Mouse (Mus musculus) ES-Bruce4 (cell line): ENCODE data around the gene Arntl. TPM values are rescaled to one million over a fixed set of nuclear protein-coding genes. Genes with fewer than 3 reads are reported as not detected.

Experiments used
- H3K27ac ChIP-seq: 2 replicates; pipeline ENCODE4 v1.5.1; 2012; ENCODE audit warnings: low read length, inconsistent platforms; ENCODE audit not compliant: insufficient read depth
- H3K27me3 ChIP-seq: 2 replicates; pipeline ENCODE4 v1.6.1; 2012; ENCODE audit warnings: mild to moderate bottlenecking, low read length, inconsistent platforms; ENCODE audit not compliant: control insufficient read depth, poor library complexity, insufficient read depth, severe bottlenecking
- H3K36me3 ChIP-seq: 2 replicates; pipeline ENCODE4 v1.6.1; 2012; ENCODE audit warnings: inconsistent platforms, mild to moderate bottlenecking, low read length, moderate library complexity; ENCODE audit not compliant: control insufficient read depth, poor library complexity, insufficient read depth, severe bottlenecking
- H3K4me1 ChIP-seq: one replicate; pipeline ENCODE4 v1.8.1; 2011; ENCODE audit warnings: low read length; ENCODE audit not compliant: control insufficient read depth, insufficient read depth
- H3K4me3 ChIP-seq: 2 replicates; pipeline ENCODE4 v1.5.1; 2011; ENCODE audit warnings: low read depth, mild to moderate bottlenecking, low read length
- H3K9ac ChIP-seq: 2 replicates; pipeline ENCODE4 v1.6.1; 2012; ENCODE audit warnings: low read depth, mild to moderate bottlenecking, inconsistent platforms; ENCODE audit not compliant: poor library complexity, severe bottlenecking
- H3K9me3 ChIP-seq: replicated peaks from 2 replicates; pipeline ENCODE4 v1.6.1; 2012; ENCODE audit warnings: mild to moderate bottlenecking, low read length, inconsistent platforms; ENCODE audit not compliant: control insufficient read depth, poor library complexity, insufficient read depth, severe bottlenecking
- CTCF ChIP-seq: IDR thresholded peaks from one replicate; pipeline ENCODE4 v1.8.1; 2011; ENCODE audit warnings: low read depth, low read length
- EP300 ChIP-seq: IDR thresholded peaks from 2 replicates; pipeline ENCODE4 v1.6.1; 2011; ENCODE audit warnings: low read depth, low read length; ENCODE audit not compliant: insufficient read depth
- POLR2A ChIP-seq: IDR thresholded peaks from one replicate; pipeline ENCODE4 v1.8.1; 2011; ENCODE audit warnings: low read length; ENCODE audit not compliant: insufficient read depth
- polyA plus RNA-seq: library from polyadenylated mRNA; stranded (reverse); fragments of >200 nt; gene quantifications from 2 replicates; pipeline ENCODE4 v1.2.4, GENCODE M21; 2011; ENCODE audit warnings: low read depth; ENCODE audit not compliant: missing spikeins, insufficient read depth, insufficient read length

The Arntl gene
- polyA plus RNA-seq, 1 experiment, result 13.3 TPM

- H3K4me1 ChIP-seq, result no peaks in the 10 kb centered on the region
- H3K27me3 ChIP-seq, result no peaks in the 10 kb centered on the region
- no peaks in the 10 kb centered on the region for H3K9me3 ChIP-seq
- no peak overlapping the region for H3K4me3 ChIP-seq
- TF ChIP-seq CTCF (no peak), POLR2A (no peak), EP300 (no peak)
- no peak overlapping the region for H3K27ac ChIP-seq
- H3K9ac ChIP-seq, result no peak overlapping the region
- H3K36me3 ChIP-seq, result no peaks in the 10 kb centered on the region; the same call in 1 of the 2 replicates
Measured at GRCm38 (mm10) chr7:113294598-113294997, 87.3 kb downstream of the Arntl start.

- TF ChIP-seq EP300, result peak; percentile 67
- TF ChIP-seq CTCF, result no peak
- no peaks in the 10 kb centered on the region; the same call in 1 of the 2 replicates for H3K36me3 ChIP-seq
- no peaks in the 10 kb centered on the region for H3K27me3 ChIP-seq
- H3K9ac ChIP-seq, result peak overlapping the region; percentile 31
- H3K9me3 ChIP-seq, result no peaks in the 10 kb centered on the region
- no peaks in the 10 kb centered on the region for H3K4me1 ChIP-seq
- H3K4me3 ChIP-seq, result peak overlapping the region; percentile 66
- peak overlapping the region; percentile 88 for H3K27ac ChIP-seq
Measured at GRCm38 (mm10) chr7:113295077-113295890, 88.0 kb downstream of the Arntl start.

GRCm38 (mm10) chr7:113297813-113298212, 90.5 kb downstream of the Arntl start:
- no peaks in the 10 kb centered on the region for H3K27me3 ChIP-seq
- H3K4me3 ChIP-seq, result no peak overlapping the region
- peaks cover 3% of the 10 kb centered on the region; the same call in 1 of the 2 replicates for H3K36me3 ChIP-seq
- no peaks in the 10 kb centered on the region for H3K4me1 ChIP-seq
- no peak overlapping the region for H3K27ac ChIP-seq
- no peak for TF ChIP-seq CTCF
- TF ChIP-seq POLR2A, result no peak
- no peak for TF ChIP-seq EP300
- H3K9ac ChIP-seq, result no peak overlapping the region
- H3K9me3 ChIP-seq, result no peaks in the 10 kb centered on the region

- Histone ChIP-seq H3K27me3 (no peaks in the 10 kb centered on the region), H3K4me1 (no peaks in the 10 kb centered on the region), H3K4me3 (no peak overlapping the region), H3K9ac (no peak overlapping the region), H3K27ac (no peak overlapping the region), H3K36me3 (no peaks in the 10 kb centered on the region; the same call in 1 of the 2 replicates), H3K9me3 (no peaks in the 10 kb centered on the region)
- TF ChIP-seq EP300 (no peak), CTCF (no peak), POLR2A (no peak)
Measured at GRCm38 (mm10) chr7:113310136-113310535, 102.9 kb downstream of the Arntl start.

GRCm38 (mm10) chr7:113311784-113312183, 104.5 kb downstream of the Arntl start:
- Histone ChIP-seq H3K36me3 (no peaks in the 10 kb centered on the region; the same call in 1 of the 2 replicates), H3K9me3 (no peaks in the 10 kb centered on the region), H3K27ac (no peak overlapping the region), H3K4me1 (no peaks in the 10 kb centered on the region), H3K27me3 (no peaks in the 10 kb centered on the region), H3K4me3 (no peak overlapping the region), H3K9ac (no peak overlapping the region)
- TF ChIP-seq POLR2A, result no peak
- peak; percentile 20 for TF ChIP-seq CTCF
- no peak for TF ChIP-seq EP300

- Histone ChIP-seq H3K27ac (no peak overlapping the region), H3K4me1 (no peaks in the 10 kb centered on the region)
Measured at GRCm38 (mm10) chr7:113320128-113320527, 112.9 kb downstream of the Arntl start.

More at GRCm38 (mm10) chr7:113320128-113320527, 112.9 kb downstream of the Arntl start:
- no peak overlapping the region for H3K9ac ChIP-seq
- TF ChIP-seq CTCF, result no peak
- TF ChIP-seq POLR2A, result no peak
- TF ChIP-seq EP300, result no peak
- H3K9me3 ChIP-seq, result no peaks in the 10 kb centered on the region
- no peak overlapping the region for H3K4me3 ChIP-seq
- peaks cover 3% of the 10 kb centered on the region for H3K36me3 ChIP-seq
- H3K27me3 ChIP-seq, result no peaks in the 10 kb centered on the region
